Mouse (Mus musculus) 3134 (cell line): ENCODE data around the gene Snrpg.
A peak's percentile ranks its signal among the peaks of the same experiment; 100 is the strongest.
"Not testable (repeated sequence)": the region's sequence is repeated elsewhere in the genome, so short reads cannot be mapped to it uniquely, and the experiment has no call there.

Experiments used
- DNase-seq: peaks from one replicate; pipeline ENCODE4 v3.0.0-alpha.2; 2011; ENCODE audit warnings: low spot score; ENCODE audit not compliant: insufficient read length; ENCODE audit errors: extremely low read depth

Gene Snrpg

GRCm38 (mm10) chr6:86370764-86371339, at the start of gene Snrpg:
Gene Snrpg (plus strand): TSS chr6:86371304.
- DNase-seq = no peak

GRCm38 (mm10) chr6:86322031-86322563, 49.0 kb upstream of the Snrpg start:
- DNase-seq = no peak

- DNase-seq = no peak
Observed at GRCm38 (mm10) chr6:86322991-86323390, 48.1 kb upstream of the Snrpg start.

GRCm38 (mm10) chr6:86324400-86324799, 46.7 kb upstream of the Snrpg start:
- no peak for DNase-seq

- DNase-seq = peak; percentile 22
Observed at GRCm38 (mm10) chr6:86325646-86326045, 45.5 kb upstream of the Snrpg start.

- DNase-seq = no peak
Observed at GRCm38 (mm10) chr6:86326866-86327265, 44.2 kb upstream of the Snrpg start.

GRCm38 (mm10) chr6:86328369-86328768, 42.7 kb upstream of the Snrpg start:
- no peak for DNase-seq

- no peak for DNase-seq
Observed at GRCm38 (mm10) chr6:86329943-86330342, 41.2 kb upstream of the Snrpg start.

GRCm38 (mm10) chr6:86335121-86335849, 35.8 kb upstream of the Snrpg start:
- DNase-seq = no peak

GRCm38 (mm10) chr6:86335860-86336259, 35.2 kb upstream of the Snrpg start:
- no peak for DNase-seq

- not testable (repeated sequence) for DNase-seq
Observed at GRCm38 (mm10) chr6:86336340-86336739, 34.8 kb upstream of the Snrpg start.

GRCm38 (mm10) chr6:86343656-86344055, 27.4 kb upstream of the Snrpg start:
- DNase-seq = no peak

- DNase-seq = no peak
Observed at GRCm38 (mm10) chr6:86346063-86346462, 25.0 kb upstream of the Snrpg start.

- DNase-seq = no peak
Observed at GRCm38 (mm10) chr6:86349257-86349656, 21.8 kb upstream of the Snrpg start.

GRCm38 (mm10) chr6:86354948-86355347, 16.2 kb upstream of the Snrpg start:
- no peak for DNase-seq

GRCm38 (mm10) chr6:86356956-86357355, 14.1 kb upstream of the Snrpg start:
- no peak for DNase-seq

- DNase-seq = no peak
Observed at GRCm38 (mm10) chr6:86360691-86361090, 10.4 kb upstream of the Snrpg start.

GRCm38 (mm10) chr6:86361373-86361772, 9.7 kb upstream of the Snrpg start:
- DNase-seq = no peak

GRCm38 (mm10) chr6:86364442-86365141, 6.5 kb upstream of the Snrpg start:
- peak; percentile 40 for DNase-seq

GRCm38 (mm10) chr6:86365371-86366124, 5.6 kb upstream of the Snrpg start, which contains the start of gene Fam136a:
Gene Fam136a (plus strand): TSS chr6:86365646.
- DNase-seq = peak; percentile 100
